Mouse (Mus musculus): Measurements from ENCODE around the gene Plcz1. TPM values are rescaled to one million over a fixed set of nuclear protein-coding genes. Genes with fewer than 3 reads are reported as not detected.

Gene Plcz1
- polyA plus RNA-seq (2012; rRNA removed): 0.04 TPM in 1 of 2 replicates, not detected in the other

DNA sequence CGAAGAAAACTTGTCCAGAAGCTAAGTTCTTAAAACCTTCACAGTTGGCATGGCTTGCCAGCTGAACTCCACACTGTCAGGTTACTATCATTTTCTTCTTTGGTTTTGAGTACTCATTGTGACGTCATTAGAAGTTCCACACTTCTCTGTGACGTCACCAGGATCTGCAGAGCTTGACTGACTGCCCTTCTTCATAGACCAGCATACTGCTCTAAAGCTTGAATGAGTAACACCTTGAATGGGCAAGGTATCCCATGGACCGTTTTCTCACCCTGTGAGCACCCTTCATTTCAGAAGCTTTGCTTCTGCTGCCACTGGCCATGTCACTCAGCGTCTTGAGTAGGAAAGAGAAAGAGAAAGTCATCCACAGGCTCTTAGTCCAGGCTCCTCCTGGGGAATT, at the start of gene Plcz1:
Gene Plcz1 (minus strand): TSS at position 101 of the 400 bp plus-strand sequence.
- DNase-seq (ENCODE audit: low spot score): no peak

- no peak for DNase-seq (ENCODE audit: low spot score)
These were observed 48.6 kb upstream of the Plcz1 start for GRCm38 (mm10) chr6:140089855-140090254.

- DNase-seq (ENCODE audit: low spot score): no peak
These were observed 40.5 kb upstream of the Plcz1 start for GRCm38 (mm10) chr6:140081739-140082138.

GRCm38 (mm10) chr6:140080933-140081332, 39.7 kb upstream of the Plcz1 start:
- no peak for DNase-seq (ENCODE audit: low spot score)

GRCm38 (mm10) chr6:140069177-140069576, 27.9 kb upstream of the Plcz1 start:
- DNase-seq (ENCODE audit: low spot score): no peak

- DNase-seq (ENCODE audit: low spot score): no peak
These were observed 13.1 kb upstream of the Plcz1 start for GRCm38 (mm10) chr6:140054271-140054928.

- no peak for DNase-seq (ENCODE audit: low spot score)
These were observed 10.2 kb upstream of the Plcz1 start for GRCm38 (mm10) chr6:140051476-140051875.

DNA sequence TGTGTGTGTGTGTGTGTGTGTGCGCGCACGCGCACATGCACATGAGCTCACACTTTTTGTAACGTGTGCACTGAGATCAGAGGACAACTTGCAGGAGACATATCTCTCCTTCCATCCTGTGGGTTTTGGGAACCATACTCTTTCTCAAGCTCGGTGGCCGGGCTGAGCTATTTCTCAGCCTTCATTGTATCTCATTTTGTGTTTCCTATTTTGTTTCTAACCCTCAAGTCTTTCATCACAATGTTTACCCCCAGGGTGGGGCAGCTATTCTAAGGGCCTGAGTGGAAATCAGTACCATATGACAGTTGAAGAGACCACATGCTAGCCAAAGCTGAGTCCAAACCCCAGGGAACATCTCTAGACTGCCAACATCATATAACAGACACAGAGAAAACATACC, 305 bp downstream of the Plcz1 start, which contains the start of gene Capza3:
Gene Capza3 (plus strand): TSS at position 301 of the 400 bp plus-strand sequence.
- DNase-seq (ENCODE audit: low spot score): no peak

GRCm38 (mm10) chr6:140024404-140024803, 16.9 kb downstream of the Plcz1 start:
- no peak for DNase-seq (ENCODE audit: low spot score)

- no peak for DNase-seq (ENCODE audit: low spot score)
These were observed 36.1 kb downstream of the Plcz1 start for GRCm38 (mm10) chr6:140005181-140005580.

GRCm38 (mm10) chr6:139989597-139989996, 51.7 kb downstream of the Plcz1 start:
- DNase-seq (ENCODE audit: low spot score): no peak

GRCm38 (mm10) chr6:139989075-139989474, 52.2 kb downstream of the Plcz1 start:
- no peak for DNase-seq (ENCODE audit: low spot score)

- no peak for DNase-seq (ENCODE audit: low spot score)
These were observed 54.7 kb downstream of the Plcz1 start for GRCm38 (mm10) chr6:139986564-139986963.

DNA sequence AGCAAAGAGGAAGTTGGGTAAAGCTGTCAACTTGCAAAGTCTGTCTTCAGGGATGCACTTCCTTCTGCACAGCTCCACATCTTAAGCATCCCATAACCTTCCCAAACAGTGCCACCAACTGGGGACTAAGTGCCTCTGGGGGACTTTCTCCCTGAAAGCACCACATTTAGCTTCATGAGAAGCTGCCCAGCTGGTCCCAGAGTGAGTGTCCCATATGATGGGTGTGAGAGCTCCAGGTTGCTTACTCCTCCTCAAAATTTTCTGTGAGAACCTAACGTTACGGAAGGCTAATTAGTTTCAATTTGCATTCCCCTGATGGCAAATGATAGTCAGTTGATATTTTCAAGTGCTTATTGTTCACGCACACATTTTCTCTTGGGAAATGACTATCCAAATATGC, 57.2 kb downstream of the Plcz1 start:
- DNase-seq (ENCODE audit: low spot score): no peak

DNA sequence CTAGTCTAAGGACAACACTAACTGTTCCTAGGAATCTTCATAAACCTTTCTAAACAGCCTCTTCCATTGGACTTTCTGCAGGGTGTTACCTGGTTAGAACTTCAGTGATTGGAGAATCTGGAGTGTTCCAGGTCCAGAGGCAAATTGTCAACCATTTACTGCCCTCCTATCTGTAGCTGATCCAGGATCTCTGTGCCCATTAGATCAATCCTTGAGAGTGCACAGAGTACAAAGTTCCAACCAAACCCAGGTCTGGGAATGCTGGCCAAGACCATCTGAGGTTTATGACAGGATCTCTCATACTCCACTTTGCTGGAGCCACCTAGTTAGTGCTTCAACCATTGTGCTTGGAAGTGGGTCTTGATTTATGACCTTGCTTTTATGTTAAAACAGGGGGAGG, 60.2 kb downstream of the Plcz1 start:
- no peak for DNase-seq (ENCODE audit: low spot score)

DNA sequence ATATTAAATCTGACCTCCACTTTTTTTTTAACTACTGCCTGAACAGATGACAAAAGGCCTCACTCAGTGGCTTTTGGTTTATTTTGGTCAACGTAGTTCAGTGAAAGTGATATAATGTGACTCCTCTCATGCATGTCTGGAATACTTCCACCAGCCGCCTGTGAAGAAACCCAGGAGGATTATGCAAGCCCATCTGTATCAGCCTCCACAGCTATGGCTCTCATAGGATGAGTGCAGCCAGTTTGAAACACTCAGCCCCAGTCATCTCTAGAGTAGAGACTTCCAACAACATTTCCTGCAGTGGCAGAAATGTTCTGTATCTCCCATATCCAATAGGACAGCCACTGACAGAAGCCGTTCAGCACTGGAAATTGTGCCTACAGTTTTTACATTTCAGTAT, 63.1 kb downstream of the Plcz1 start:
- no peak for DNase-seq (ENCODE audit: low spot score)

DNA sequence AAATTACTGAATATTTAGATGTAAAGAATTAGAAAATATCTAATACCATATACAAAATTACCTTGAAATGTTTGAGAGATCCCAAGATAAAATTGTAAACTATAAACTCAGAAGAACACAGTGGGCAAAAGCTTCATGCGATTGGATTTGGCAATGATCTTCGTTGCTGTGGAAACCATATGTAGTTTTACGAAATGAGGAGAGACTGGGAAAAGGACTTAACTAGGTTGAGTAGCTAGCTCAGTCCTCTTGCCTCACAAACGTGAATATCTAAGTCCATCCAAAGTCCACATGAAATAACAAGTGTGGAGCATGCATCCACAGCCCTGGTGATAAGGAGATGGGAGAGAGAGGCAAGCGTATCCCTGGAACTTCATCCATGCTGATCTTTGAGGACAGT, 66.6 kb downstream of the Plcz1 start:
- no peak for DNase-seq (ENCODE audit: low spot score)

- DNase-seq (ENCODE audit: low spot score): no peak
These were observed 69.5 kb downstream of the Plcz1 start for GRCm38 (mm10) chr6:139971608-139972298.

DNA sequence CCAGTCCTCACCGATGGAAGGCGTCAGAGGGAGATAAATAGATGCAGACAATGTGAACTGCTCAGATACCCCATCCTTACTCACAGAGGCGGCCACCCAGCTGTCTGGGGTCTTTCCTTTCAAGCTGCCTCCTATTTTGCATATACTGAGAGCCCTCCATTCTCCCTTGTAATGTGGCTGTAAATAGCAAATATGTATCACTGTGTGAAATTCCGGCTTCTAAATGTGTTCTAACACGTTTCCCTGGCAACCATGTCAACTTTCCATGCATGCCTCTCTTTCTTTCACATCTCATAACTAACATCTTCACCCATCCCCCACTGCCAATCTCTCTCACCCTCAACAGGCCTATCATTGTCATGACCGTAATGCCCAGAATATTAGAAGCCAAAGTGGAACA, 74.6 kb downstream of the Plcz1 start:
- DNase-seq (ENCODE audit: low spot score): no peak

DNA sequence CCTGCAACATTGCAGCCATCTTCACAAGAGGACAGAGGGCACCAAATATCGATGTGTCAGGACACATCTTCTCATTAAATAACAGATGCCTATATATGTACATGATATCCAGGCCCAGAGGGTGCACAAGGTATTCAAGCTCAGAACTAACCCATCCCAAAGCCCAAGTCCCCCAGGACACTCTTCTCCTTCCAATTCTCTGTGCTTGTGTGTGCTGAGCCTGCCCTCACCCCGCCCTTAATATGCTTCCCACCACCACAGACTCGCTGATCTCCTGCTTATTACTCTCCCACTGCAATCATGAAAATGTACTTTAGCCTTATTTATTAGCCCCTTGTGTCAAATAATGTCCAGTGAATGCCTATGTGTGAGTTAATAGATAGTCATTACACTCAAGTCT, 76.4 kb downstream of the Plcz1 start:
- DNase-seq (ENCODE audit: low spot score): no peak

DNA sequence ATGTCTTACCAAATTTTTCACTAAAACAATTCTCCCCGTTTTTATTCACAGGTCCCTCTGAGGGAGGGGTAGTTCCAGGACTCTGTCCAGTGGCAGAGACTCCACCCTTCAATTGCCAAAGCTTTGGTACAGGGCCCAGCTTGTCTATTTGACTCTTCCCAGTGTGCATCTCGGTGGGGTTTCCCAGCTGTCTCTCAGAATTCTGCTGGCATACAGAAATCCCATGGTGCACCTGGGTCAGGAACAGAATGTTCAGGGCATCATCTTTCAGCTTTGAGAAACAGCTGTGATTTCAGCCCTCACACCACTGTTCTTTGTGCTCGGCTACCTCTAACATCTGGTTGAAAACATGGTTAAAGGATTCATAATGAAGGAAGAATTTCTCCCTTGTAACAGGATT, 77.5 kb downstream of the Plcz1 start:
- no peak for DNase-seq (ENCODE audit: low spot score)

GRCm38 (mm10) chr6:139957531-139958241, 83.6 kb downstream of the Plcz1 start:
- no peak for DNase-seq (ENCODE audit: low spot score)

DNA sequence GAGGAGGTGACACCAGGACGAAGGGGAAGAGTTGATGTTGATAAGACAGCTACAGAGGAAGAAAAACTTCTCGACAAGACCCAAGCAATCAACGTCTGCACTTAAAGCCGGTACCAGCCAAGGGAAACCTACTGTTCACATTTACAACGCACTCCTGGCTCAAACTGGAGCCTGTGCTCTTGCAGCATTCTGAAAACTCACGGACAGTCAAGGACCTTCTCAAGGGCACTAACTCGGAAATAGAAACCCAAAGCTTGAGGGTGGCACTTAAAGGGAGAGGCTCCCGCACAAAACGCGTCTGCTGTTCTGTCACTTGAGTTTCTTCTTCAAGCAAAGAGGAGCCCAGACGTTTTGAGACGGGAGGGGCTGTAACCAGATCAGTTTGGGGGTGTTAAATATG, 87.7 kb downstream of the Plcz1 start:
- DNase-seq (ENCODE audit: low spot score): no peak

Data from urinary bladder, adult 2 months (tissue).